Mouse (Mus musculus) small intestine, adult 2 months (tissue): Measurements from ENCODE around the gene Lsamp.

Experiments used
- CTCF ChIP-seq: fragments of 200-500 bp; IDR thresholded peaks from 2 replicates; pipeline ENCODE4 v1.5.1; 2012; ENCODE audit warnings: low read depth, mild to moderate bottlenecking, control low read depth, inconsistent platforms, low read length, moderate library complexity, mixed read lengths; ENCODE audit not compliant: insufficient replicate concordance, insufficient read length; ENCODE audit errors: extremely low read depth
- POLR2A ChIP-seq: fragments of 200-500 bp; IDR thresholded peaks from 2 replicates; pipeline ENCODE4 v1.6.1; 2012; ENCODE audit warnings: low read depth, mild to moderate bottlenecking, control low read depth, inconsistent platforms, low read length, moderate library complexity

GRCm38 (mm10) chr16:40463411-40464058, 479.4 kb downstream of the Lsamp start:
- TF ChIP-seq POLR2A: no peak
- TF ChIP-seq CTCF: no peak
